Mouse (Mus musculus) lung, embryonic 14.5 days (tissue): ENCODE data around the gene Snapc1. TPM values are rescaled to one million over a fixed set of nuclear protein-coding genes. Genes with fewer than 3 reads are reported as not detected.
A peak's percentile ranks its signal among the peaks of the same experiment; 100 is the strongest.

Experiments
- ATAC-seq: fragments of 200-750 bp; cut with Nextera tagmentation; 2 replicates; pipeline ENCODE4 v1.8.0; 2017; ENCODE audit warnings: mild to moderate bottlenecking, moderate TSS enrichment, moderate library complexity; ENCODE audit not compliant: insufficient read depth
- DNase-seq: peaks from one replicate; pipeline ENCODE4 v3.0.0-alpha.2; 2015
- H3K27ac ChIP-seq: fragments of 300-500 bp; sonication (generic); 2 replicates; pipeline ENCODE4 v1.5.1; 2014; ENCODE audit warnings: low read depth, mild to moderate bottlenecking, moderate library complexity
- H3K27me3 ChIP-seq: fragments of 300-500 bp; sonication (generic); 2 replicates; pipeline ENCODE4 v1.6.1; 2014; ENCODE audit warnings: low read length, control low read depth; ENCODE audit not compliant: insufficient read depth
- H3K36me3 ChIP-seq: fragments of 300-500 bp; sonication (generic); 2 replicates; pipeline ENCODE4 v1.6.1; 2014; ENCODE audit warnings: control low read depth; ENCODE audit not compliant: insufficient read depth
- H3K4me1 ChIP-seq: fragments of 300-500 bp; sonication (generic); 2 replicates; pipeline ENCODE4 v1.6.1; 2014; ENCODE audit warnings: antibody characterized with exemption, control low read depth; ENCODE audit not compliant: insufficient read depth
- H3K4me2 ChIP-seq: fragments of 300-500 bp; sonication (generic); 2 replicates; pipeline ENCODE4 v1.6.1; 2014; ENCODE audit warnings: mild to moderate bottlenecking
- H3K4me3 ChIP-seq: fragments of 300-500 bp; sonication (generic); 2 replicates; pipeline ENCODE4 v1.5.1; 2014; ENCODE audit warnings: low read depth, low read length
- H3K9ac ChIP-seq: fragments of 300-500 bp; sonication (generic); 2 replicates; pipeline ENCODE4 v1.6.1; 2014
- H3K9me3 ChIP-seq: fragments of 300-500 bp; sonication (generic); 2 replicates; pipeline ENCODE4 v1.6.1; 2016; ENCODE audit warnings: low read depth, low read length, control low read depth
- CTCF ChIP-seq: IDR thresholded peaks from 2 replicates; pipeline ENCODE4 v1.5.1; 2016; ENCODE audit warnings: antibody characterized with exemption, low read depth
- WGBS: fragments of 180-500 bp; shearing (Covaris S2); extraction: QIAGEN DNeasy Blood & Tissue Kit; methylation state at CpG from one replicate; pipeline ENCODE4 v1.1.7; 2014; 5-methylcytosine and 5-hydroxymethylcytosine counted together
- polyA plus RNA-seq: library from polyadenylated mRNA; unstranded; fragments of >200 nt; fragmentation: Nextera tagmentation; extraction: Ambion mirVana; gene quantifications from 2 replicates; pipeline ENCODE4 v1.2.1, GENCODE M21; 2014

The Snapc1 gene
- polyA plus RNA-seq, 1 experiment from 2014 or later = 23.2 TPM

GRCm38 (mm10) chr12:73989594-73989993 is 25.3 kb downstream of the Snapc1 start:
- no peaks in the 10 kb centered on the region for H3K4me1 ChIP-seq
- no peak overlapping the region for H3K4me2 ChIP-seq
- peaks cover 6% of the 10 kb centered on the region; the same call in 1 of the 2 replicates for H3K36me3 ChIP-seq
- ATAC-seq (no peak), DNase-seq (peak; percentile 50)
- no peaks in the 10 kb centered on the region for H3K27me3 ChIP-seq
- no peak overlapping the region for H3K4me3 ChIP-seq
- no peak overlapping the region for H3K27ac ChIP-seq
- TF ChIP-seq CTCF = peak; percentile 66
- H3K9ac ChIP-seq = no peak overlapping the region
- H3K9me3 ChIP-seq = no peaks in the 10 kb centered on the region

DNA sequence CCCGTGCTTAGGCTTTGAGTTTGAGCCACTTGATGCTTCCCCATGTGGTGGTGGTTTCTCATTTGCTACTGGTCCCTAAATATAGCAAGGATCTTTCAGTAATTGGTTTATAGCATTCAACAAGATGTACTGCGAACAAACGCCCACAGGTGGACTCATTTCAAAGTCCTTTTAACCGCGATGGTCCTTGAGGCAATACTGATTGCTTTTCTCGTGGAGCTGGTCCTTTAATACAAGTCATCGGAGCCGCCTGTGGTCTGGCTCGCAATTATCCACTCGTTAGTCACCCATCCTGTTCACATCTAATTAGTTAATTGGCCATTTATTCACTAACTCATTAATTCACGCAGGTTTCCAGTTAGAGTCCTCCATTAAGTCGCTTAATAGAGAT is 32.6 kb downstream of the Snapc1 start:
- Histone ChIP-seq H3K27me3 (peaks cover 18% of the 10 kb centered on the region), H3K27ac (no peak overlapping the region), H3K36me3 (no peaks in the 10 kb centered on the region), H3K9me3 (no peaks in the 10 kb centered on the region), H3K4me1 (no peaks in the 10 kb centered on the region), H3K4me2 (peak overlapping the region; percentile 94; the same call in 1 of the 2 replicates), H3K4me3 (peak overlapping the region; percentile 60; the same call in 1 of the 2 replicates), H3K9ac (no peak overlapping the region)
- ATAC-seq = no peak
- DNase-seq = no peak
- 56% methylated on average over 12 of the region's 12 CpGs for WGBS
- TF ChIP-seq CTCF = no peak

- peak; percentile 68 for ATAC-seq
- WGBS = 1% methylated on average over 46 of the region's 67 CpGs
- TF ChIP-seq CTCF = no peak
- H3K4me3 ChIP-seq = peak within 1 kb of the TSS; percentile 60
- no peak within 1 kb of the TSS for H3K27ac ChIP-seq
- peak within 1 kb of the TSS; percentile 62 for H3K9ac ChIP-seq
- H3K36me3 ChIP-seq = no peaks in the 10 kb centered on the region
- no peaks in the 10 kb centered on the region for H3K4me1 ChIP-seq
- no peaks in the 10 kb centered on the region for H3K9me3 ChIP-seq
- peaks cover 18% of the 10 kb centered on the region for H3K27me3 ChIP-seq
- DNase-seq = peak; percentile 20
- peak within 1 kb of the TSS; percentile 94 for H3K4me2 ChIP-seq
Measured at GRCm38 (mm10) chr12:73997297-73998127, 33.2 kb downstream of the Snapc1 start, which contains the start of gene Syt16. TSS of gene Syt16 (plus strand) at chr12:73997661.

DNA sequence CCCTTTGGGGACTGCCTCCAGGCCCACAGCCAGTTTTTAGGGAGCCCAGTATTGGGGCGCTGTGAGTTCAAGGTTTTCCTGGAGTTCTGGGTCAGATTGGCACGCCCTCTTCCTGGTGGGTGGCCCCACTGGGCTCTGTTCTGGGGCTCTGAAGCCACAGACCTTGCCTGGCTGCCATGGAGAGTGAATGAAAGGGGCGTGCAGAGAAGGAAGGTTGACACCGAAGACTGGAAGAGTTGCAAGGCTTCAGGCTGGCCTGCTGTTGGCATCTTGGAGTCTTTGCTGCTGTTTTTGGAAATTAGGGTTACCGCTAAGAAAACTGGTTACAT is 33.8 kb downstream of the Snapc1 start:
- peak overlapping the region; percentile 94 for H3K4me2 ChIP-seq
- H3K9ac ChIP-seq = peak overlapping the region; percentile 62
- peaks cover 18% of the 10 kb centered on the region for H3K27me3 ChIP-seq
- no peak for TF ChIP-seq CTCF
- no peaks in the 10 kb centered on the region for H3K36me3 ChIP-seq
- peak overlapping the region; percentile 60 for H3K4me3 ChIP-seq
- no peak overlapping the region for H3K27ac ChIP-seq
- H3K4me1 ChIP-seq = no peaks in the 10 kb centered on the region
- no peaks in the 10 kb centered on the region for H3K9me3 ChIP-seq
- WGBS = 38% methylated on average over 5 of the region's 5 CpGs
- peak; percentile 47; the same call in 1 of the 2 replicates for ATAC-seq
- DNase-seq = no peak

DNA sequence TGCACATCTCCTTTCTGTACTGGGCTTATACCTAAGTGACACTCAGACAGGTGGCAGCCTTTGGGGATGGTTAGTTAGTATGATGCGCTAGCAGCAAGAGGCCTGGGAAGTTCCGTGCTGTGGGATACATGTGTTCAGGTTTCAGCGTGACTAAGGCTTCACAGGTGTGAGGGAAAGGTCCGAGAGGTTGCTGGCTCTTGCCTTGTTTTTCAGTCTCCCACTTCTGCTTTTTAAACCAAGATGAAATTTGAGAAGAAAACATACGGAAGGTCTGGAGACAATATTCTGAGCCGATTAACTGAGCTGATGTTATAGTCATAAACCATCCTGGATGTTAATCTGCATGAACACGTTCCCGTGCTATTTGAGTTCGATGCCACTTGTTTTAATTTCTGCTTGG is 38.2 kb downstream of the Snapc1 start:
- no peaks in the 10 kb centered on the region for H3K36me3 ChIP-seq
- H3K27ac ChIP-seq = no peak overlapping the region
- no peaks in the 10 kb centered on the region for H3K9me3 ChIP-seq
- peaks cover 13% of the 10 kb centered on the region; the same call in 1 of the 2 replicates for H3K27me3 ChIP-seq
- H3K9ac ChIP-seq = no peak overlapping the region
- no peak for TF ChIP-seq CTCF
- no peak overlapping the region for H3K4me2 ChIP-seq
- ATAC-seq (no peak), DNase-seq (no peak)
- no peak overlapping the region for H3K4me3 ChIP-seq
- no peaks in the 10 kb centered on the region for H3K4me1 ChIP-seq
- 83% methylated on average over 9 of the region's 9 CpGs for WGBS

DNA sequence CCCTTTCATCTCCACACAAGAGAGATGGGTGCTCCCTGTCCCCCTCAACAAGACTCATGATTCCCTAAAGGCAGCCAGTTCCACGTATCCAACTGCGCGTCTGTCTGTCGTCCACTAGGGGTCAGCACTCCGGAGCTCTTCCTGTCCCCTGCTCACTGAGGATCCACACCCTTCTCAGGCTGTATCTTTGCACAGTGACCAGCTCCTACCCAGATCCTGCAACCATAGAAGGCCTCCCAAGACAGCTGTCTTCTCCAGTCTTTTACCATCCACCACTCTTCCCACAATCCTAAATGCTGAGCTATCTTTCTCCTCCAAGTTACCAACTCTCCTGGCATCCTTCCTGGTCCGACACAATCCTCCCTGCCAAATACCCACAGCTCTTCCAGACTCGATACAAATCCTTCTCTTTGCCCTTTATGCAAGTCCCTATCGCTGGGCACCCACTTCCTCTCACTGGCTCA is 45.2 kb downstream of the Snapc1 start:
- Histone ChIP-seq H3K27ac (no peak overlapping the region), H3K4me1 (no peaks in the 10 kb centered on the region), H3K27me3 (no peaks in the 10 kb centered on the region), H3K9ac (no peak overlapping the region), H3K36me3 (no peaks in the 10 kb centered on the region), H3K4me3 (no peak overlapping the region), H3K4me2 (no peak overlapping the region), H3K9me3 (no peaks in the 10 kb centered on the region)
- ATAC-seq (0 out of 2 replicates have a peak, but pooled peaks have one; percentile 29), DNase-seq (peak; percentile 76)
- TF ChIP-seq CTCF = peak; percentile 84
- WGBS = 21% methylated on average over 8 of the region's 8 CpGs

- Histone ChIP-seq H3K4me1 (no peaks in the 10 kb centered on the region), H3K4me3 (no peak overlapping the region), H3K27ac (no peak overlapping the region), H3K9ac (no peak overlapping the region), H3K9me3 (no peaks in the 10 kb centered on the region), H3K36me3 (no peaks in the 10 kb centered on the region), H3K4me2 (peak overlapping the region; percentile 34), H3K27me3 (no peaks in the 10 kb centered on the region)
- WGBS = 0% methylated on average over 6 of the region's 6 CpGs
- ATAC-seq (peak; percentile 92), DNase-seq (peak; percentile 92)
- TF ChIP-seq CTCF = peak; percentile 98
Measured at GRCm38 (mm10) chr12:74013739-74014138, 49.5 kb downstream of the Snapc1 start.
